Mouse (Mus musculus) olfactory bulb, adult 2 months (tissue): ENCODE data around the gene Gm20481. TPM values are rescaled to one million over a fixed set of nuclear protein-coding genes. Genes with fewer than 3 reads are reported as not detected.
"Not testable (repeated sequence)": the region's sequence is repeated elsewhere in the genome, so short reads cannot be mapped to it uniquely, and the experiment has no call there.

ENCODE experiments used
- H3K27ac ChIP-seq: fragments of 200-500 bp; 2 replicates; pipeline ENCODE4 v1.5.1; 2012; ENCODE audit warnings: low read depth, low read length; ENCODE audit not compliant: insufficient read depth
- H3K4me1 ChIP-seq: fragments of 200-500 bp; 2 replicates; pipeline ENCODE4 v1.6.1; 2012; ENCODE audit warnings: low read length; ENCODE audit not compliant: control insufficient read depth, insufficient read depth
- H3K4me3 ChIP-seq: fragments of 200-500 bp; 2 replicates; pipeline ENCODE4 v1.5.1; 2012; ENCODE audit warnings: mild to moderate bottlenecking, low read depth, low read length, moderate library complexity; ENCODE audit not compliant: insufficient read depth
- CTCF ChIP-seq: fragments of 200-500 bp; IDR thresholded peaks from 2 replicates; pipeline ENCODE4 v1.5.1; 2012; ENCODE audit warnings: low read depth, mild to moderate bottlenecking, low read length, moderate library complexity; ENCODE audit not compliant: insufficient read depth
- POLR2A ChIP-seq: fragments of 200-500 bp; IDR thresholded peaks from 2 replicates; pipeline ENCODE4 v1.6.1; 2012; ENCODE audit warnings: mild to moderate bottlenecking, low read depth, low read length, moderate library complexity; ENCODE audit not compliant: insufficient read depth
- WGBS: fragments of 180-500 bp; shearing (Covaris S2); methylation state at CpG from one replicate; pipeline ENCODE4 v1.1.7; 2018; 5-methylcytosine and 5-hydroxymethylcytosine counted together
- polyA plus RNA-seq: library from polyadenylated mRNA; stranded (reverse); fragments of >200 nt; gene quantifications from 2 replicates; pipeline ENCODE4 v1.2.4, GENCODE M21; 2012; ENCODE audit warnings: low replicate concordance; ENCODE audit not compliant: missing spikeins, insufficient read depth, insufficient read length

Gm20481 gene
- polyA plus RNA-seq, 1 experiment = not detected

DNA sequence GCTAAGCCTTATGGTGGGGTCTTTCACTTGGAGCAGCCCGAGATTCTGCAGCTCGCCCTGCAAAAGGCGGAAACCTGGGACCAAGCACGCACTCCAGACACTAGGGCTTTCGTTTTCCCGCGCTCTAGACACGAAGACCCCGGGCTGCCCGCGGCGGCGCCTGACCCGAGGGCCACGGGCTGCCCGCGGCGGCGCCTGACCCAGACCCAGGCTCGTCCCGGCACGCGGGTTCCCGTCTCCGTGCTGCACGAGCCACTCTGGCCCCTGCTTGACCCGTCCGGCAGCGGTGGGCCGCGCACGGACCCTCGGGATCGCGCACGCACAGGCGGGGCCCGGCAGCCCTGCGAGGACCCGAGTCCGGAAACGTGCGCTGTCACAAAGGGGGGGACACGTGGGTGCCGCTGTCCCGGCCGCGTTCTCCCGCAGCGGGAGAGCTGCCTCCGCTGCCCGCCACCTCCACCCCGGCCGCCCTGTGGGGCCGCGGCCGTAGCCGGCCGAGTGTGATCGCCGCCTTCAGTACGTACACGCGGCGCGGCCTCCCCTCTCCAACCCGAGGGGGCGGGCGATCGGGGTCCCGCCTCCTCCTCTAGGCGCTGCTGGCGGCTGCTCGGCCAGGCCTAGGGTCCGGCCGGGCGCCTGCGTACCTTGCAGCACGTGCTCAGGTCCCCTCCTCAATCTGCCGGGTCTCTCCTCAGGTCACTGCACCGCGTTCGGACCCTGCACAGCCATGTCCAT lies 31.2 kb downstream of the Gm20481 start, which contains the start of gene Vars:
Vars (plus strand) TSS at position 271 of the 735 bp plus-strand sequence.
- under 1% methylated on average over 83 of the region's 83 CpGs for WGBS
- Histone ChIP-seq H3K4me3 (peak within 1 kb of the TSS; percentile 84), H3K27ac (peak within 1 kb of the TSS; percentile 59), H3K4me1 (peaks cover 10% of the 10 kb centered on the region)
- no peak for TF ChIP-seq CTCF
- peak; percentile 54 for TF ChIP-seq POLR2A

DNA sequence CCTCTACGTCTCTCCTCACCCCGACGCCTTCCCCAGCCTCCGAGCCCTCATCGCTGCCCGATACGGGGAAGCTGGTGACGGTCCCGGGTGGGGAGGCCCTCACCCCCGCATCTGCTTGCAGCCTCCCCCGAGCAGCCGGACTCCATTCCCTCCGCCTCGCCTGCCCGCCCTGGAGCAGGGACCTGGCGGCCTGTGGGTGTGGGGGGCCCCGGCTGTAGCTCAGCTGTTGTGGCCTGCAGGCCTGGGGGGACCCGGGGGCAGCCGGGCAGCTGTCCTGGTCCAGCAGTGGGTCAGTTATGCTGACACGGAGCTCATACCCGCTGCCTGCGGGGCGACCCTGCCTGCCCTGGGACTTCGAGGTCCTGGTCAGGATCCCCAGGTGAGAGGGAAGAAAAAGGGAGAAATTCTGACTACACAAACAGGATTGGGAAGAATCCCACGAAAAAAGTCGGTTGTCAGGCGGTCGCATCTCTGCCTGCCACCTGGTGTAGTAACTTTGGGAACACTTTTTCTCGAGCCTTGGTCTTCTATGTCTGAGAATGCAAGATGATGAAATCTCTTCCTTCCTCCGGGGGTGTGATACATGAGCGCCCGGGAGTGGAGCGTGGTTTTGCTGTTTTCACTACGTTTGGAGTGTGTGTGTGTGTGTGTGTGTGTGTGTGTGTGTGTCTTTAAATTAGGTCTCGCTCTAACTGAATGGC lies 31.9 kb downstream of the Gm20481 start:
- no peak overlapping the region; the same call in 1 of the 2 replicates for H3K27ac ChIP-seq
- WGBS = under 1% methylated on average over 35 of the region's 35 CpGs
- peak overlapping the region; percentile 84 for H3K4me3 ChIP-seq
- H3K4me1 ChIP-seq = peaks cover 10% of the 10 kb centered on the region
- no peak for TF ChIP-seq POLR2A
- no peak for TF ChIP-seq CTCF

DNA sequence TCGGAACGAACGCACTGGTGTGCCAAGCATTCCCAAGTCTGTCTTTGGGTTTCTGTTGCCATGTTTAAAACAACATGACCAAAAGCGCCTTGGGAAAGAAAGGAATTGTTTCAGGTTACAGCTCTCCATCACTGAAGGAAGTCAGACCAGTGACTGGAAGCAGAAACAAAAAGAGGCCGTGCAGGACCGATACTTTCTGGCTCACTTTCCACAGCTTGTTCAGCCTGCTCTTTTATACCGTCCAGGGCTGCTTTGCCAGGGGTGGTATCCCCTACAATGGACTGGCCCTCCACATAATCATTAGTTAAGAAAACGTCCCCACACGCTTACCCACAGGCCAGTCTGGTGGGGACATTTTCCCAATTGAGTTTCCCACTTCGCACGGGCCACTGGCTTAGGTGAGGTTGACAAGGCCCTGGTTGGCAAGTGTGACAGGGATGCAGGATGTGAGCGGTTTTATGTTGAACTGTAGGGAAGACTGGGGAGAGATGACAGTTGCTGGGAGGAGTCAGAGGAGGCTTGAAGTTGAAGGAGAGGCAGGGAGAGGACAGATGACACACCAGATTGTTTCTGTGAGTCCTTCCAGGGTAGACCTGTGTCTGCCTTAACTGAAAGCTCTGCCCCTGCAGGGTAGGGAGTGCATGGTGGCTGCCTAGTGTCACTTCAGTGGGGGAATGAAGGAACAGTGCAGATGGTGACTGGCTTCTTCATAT lies 32.6 kb downstream of the Gm20481 start:
- WGBS = 6% methylated on average over 12 of the region's 12 CpGs

DNA sequence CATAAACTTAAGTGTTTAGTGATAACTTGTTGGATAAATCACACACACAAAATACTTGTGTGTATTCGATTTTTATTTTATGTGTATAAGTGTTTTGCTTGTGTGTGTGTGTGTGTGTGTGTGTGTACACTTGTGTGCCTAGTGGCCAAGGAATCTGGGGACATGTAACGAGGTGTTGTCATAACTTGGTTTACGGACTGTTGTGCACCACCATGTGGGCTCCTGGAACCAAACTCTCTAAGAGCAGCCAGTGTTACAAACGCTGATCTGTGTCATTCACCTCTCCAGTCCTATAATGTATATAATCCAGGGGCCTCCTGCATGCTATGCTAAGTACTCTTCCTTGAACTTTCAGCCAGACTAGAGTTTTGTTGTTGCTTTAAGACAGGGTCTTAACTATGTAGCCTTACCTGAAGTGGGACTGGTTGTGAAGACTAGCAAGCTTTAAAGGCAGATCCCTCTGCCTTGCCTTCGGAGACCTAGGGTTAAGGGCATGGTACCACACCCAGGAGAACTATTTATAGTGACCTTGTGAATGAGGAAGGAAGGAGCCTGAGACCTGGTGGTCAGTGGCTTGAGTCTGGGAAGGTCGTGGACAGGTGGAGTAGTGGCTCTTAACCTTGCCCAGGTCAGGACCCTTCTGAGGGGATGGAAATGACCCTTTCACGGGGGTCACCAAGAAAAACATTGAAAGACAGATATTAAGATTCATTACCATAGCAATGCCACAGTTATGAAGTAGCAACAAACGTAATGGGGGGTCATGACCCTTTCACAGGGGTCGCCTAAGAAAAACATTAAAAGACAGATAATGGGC lies 33.5 kb downstream of the Gm20481 start:
- Histone ChIP-seq H3K27ac (no peak overlapping the region), H3K4me1 (peaks cover 10% of the 10 kb centered on the region), H3K4me3 (no peak overlapping the region)
- TF ChIP-seq CTCF = no peak
- no peak for TF ChIP-seq POLR2A
- WGBS = 73% methylated on average over 9 of the region's 9 CpGs

More for the DNA sequence above, 32.6 kb downstream of the Gm20481 start:
- Histone ChIP-seq H3K4me3 (peak overlapping the region; percentile 84), H3K27ac (no peak overlapping the region), H3K4me1 (peaks cover 10% of the 10 kb centered on the region)
- no peak for TF ChIP-seq POLR2A
- no peak for TF ChIP-seq CTCF

DNA sequence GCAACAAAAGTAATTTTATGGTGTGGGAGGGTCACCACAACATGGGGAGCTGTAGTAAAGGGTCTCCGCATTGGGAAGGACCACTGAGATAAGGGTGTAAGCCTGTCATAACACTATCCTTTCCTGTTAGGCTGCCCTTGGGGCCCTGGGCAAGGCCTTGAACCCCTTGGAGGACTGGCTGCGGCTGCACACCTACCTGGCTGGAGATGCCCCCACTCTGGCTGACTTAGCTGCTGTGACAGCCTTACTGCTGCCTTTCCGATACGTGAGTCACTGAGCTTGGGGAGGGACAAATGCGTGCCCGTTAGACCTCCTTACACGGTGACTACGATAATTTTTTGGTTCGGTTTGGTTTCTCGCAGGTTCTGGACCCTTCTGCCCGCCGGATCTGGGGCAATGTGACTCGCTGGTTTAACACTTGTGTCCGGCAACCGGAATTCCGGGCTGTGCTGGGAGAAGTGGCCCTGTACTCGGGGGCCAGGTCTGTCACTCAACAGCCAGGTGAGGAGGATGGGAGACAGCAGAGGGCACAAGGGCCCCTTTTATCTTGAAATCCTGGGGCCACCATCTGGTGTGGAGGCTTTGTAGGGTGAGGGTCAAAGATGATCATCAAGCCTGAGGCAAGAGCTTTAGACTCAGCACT lies 34.5 kb downstream of the Gm20481 start:
- no peak overlapping the region for H3K27ac ChIP-seq
- H3K4me3 ChIP-seq = no peak overlapping the region
- TF ChIP-seq POLR2A (0 out of 2 replicates have a peak, but pooled peaks have one; percentile 9), CTCF (no peak)
- H3K4me1 ChIP-seq = peaks cover 10% of the 10 kb centered on the region
- WGBS = 94% methylated on average over 17 of the region's 17 CpGs

DNA sequence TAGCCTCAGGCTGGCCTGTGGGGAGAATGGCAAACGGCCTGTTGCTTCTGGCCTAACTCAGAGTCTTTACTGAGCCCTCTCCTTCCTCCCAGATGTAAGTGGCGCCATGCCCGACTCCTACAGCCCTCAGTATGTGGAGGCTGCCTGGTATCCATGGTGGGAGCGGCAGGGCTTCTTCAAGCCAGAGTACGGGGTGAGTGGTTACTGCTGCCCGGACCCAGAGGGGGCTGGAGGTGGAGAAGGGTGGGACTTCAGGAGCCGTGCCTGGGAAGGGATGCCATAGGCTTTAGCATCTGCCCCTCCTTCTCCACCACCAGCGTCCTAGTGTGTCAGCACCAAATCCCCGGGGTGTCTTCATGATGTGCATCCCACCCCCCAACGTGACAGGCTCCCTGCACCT lies 35.4 kb downstream of the Gm20481 start:
- H3K4me1 ChIP-seq = peaks cover 7% of the 10 kb centered on the region
- TF ChIP-seq POLR2A (no peak), CTCF (no peak)
- 96% methylated on average over 10 of the region's 10 CpGs for WGBS
- no peak overlapping the region for H3K27ac ChIP-seq
- H3K4me3 ChIP-seq = no peak overlapping the region

DNA sequence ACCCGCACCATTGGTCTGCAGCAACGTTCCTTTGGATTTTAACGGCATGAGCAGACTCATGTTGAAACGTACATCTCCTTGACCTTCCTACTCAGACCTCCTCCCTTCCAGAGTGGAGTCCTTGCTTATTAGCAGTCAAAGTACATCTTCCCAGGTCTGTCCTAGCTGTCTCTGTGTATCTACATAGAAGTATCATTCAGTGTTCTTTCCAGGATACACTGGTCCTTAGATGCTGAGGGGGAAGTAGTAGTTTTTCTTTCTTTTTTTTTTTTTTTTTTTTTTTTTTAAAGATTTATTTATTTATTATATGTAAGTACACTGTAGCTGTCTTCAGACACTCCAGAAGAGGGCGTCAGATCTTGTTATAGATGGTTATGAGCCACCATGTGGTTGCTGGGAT lies 36.2 kb downstream of the Gm20481 start:
- H3K4me3 ChIP-seq, H3K27ac ChIP-seq, H3K4me1 ChIP-seq: not testable (repeated sequence)
- 95% methylated on average over 4 of the region's 5 CpGs for WGBS

DNA sequence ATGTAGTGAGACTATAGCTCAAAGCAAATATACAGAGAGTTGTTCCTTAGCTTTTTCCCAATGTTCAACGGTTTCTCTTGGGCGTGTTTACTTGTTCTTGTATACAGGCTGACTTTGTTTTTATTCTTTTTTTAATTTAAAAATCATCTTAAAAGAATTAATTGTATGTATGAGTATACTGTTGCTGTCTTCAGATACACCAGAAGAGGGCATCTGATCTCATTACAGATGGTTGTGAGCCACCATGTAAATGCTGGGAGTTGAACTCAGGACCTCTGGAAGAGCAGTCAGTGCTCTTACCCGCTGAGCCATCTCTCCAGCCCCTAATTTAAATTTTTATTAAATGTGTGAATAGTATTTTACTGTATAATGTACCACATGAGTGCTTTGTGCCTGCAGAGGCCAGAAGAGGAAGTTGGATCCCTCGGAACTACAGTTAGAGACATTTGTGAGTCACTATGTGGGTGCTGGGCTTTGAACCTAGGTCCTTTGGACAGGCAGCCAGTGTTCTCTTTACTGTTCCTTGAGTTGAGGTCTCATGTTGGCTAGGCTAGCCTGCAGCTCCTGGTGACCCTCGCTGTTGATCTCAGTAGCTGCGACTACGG lies 37.8 kb downstream of the Gm20481 start:
- WGBS = 93% methylated on average over 7 of the region's 7 CpGs
- TF ChIP-seq POLR2A (no peak), CTCF (no peak)
- Histone ChIP-seq H3K4me3 (no peak overlapping the region), H3K27ac (no peak overlapping the region), H3K4me1 (peaks cover 2% of the 10 kb centered on the region)
